Mouse (Mus musculus): ENCODE measurements around the gene Xylt2.

- no peak for TF ChIP-seq GATA1 (IDR thresholded peaks at IDR 0.05; ENCODE audit: borderline replicate concordance, low read length)
- TF ChIP-seq TAL1 (conservative IDR thresholded peaks at IDR 0.05; ENCODE audit: low read depth, low read length), result no peak
- no peak for TF ChIP-seq CTCF (IDR thresholded peaks at IDR 0.05; ENCODE audit: low read depth, low read length)
- TF ChIP-seq POLR2AphosphoS5 (IDR thresholded peaks at IDR 0.05; ENCODE audit: insufficient replicate concordance, low read depth, low read length), result no peak
Observed at GRCm38 (mm10) chr11:94697140-94697539, 19.8 kb upstream of the Xylt2 start.

Data from G1E (cell line).